Mouse (Mus musculus): ENCODE measurements around the gene Hist1h4i. TPM values are rescaled to one million over a fixed set of nuclear protein-coding genes. Genes with fewer than 3 reads are reported as not detected.
"Not testable (repeated sequence)": the region's sequence is repeated elsewhere in the genome, so short reads cannot be mapped to it uniquely, and the experiment has no call there.

Hist1h4i gene
- polyA plus RNA-seq, 1 experiment from 2014 or later, result 11.8 TPM

GRCm38 (mm10) chr13:22039951-22040463, 1.2 kb downstream of the Hist1h4i start:
- Histone ChIP-seq H3K4me3 (ENCODE audit: low read depth, low read length) (peak overlapping the region; percentile 42), H3K36me3 (ENCODE audit: control insufficient read depth, insufficient read depth, low read length) (no peaks in the 10 kb centered on the region), H3K4me2 (ENCODE audit: low read depth, low read length) (peak overlapping the region; percentile 61), H3K27me3 (replicated peaks; ENCODE audit: control insufficient read depth, insufficient read depth, low read length) (no peaks in the 10 kb centered on the region), H3K27ac (replicated peaks; ENCODE audit: low read depth, low read length) (peak overlapping the region; percentile 92), H3K4me1 (ENCODE audit: control insufficient read depth, insufficient read depth, low read length) (peaks cover 30% of the 10 kb centered on the region), H3K9ac (ENCODE audit: low read depth, low read length) (peak overlapping the region; percentile 63), H3K9me3 (ENCODE audit: control insufficient read depth, low read length) (no peaks in the 10 kb centered on the region)
- DNase-seq (ENCODE audit: low spot score) (no peak), ATAC-seq (ENCODE audit: low read depth) (no peak)
- WGBS, result 7% methylated on average over 2 of the region's 2 CpGs

DNA sequence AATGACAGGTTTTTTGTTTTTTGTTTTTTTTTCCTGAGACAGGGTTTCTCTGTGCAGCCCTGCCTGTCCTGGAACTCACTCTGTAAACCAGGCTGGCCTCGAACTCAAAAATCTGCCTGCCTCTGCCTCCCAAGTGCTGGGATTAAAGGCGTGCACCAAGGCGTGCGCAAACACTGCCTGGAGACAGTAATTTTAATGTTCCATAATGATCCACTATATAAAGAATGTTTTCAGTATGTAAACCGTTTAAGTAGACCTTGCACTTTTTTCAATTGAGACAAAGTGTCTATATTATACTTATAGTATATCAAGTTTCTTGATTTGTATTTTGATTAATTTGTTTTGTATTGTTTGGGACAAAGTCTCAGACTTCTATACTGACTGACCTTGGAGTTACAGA, 1.8 kb downstream of the Hist1h4i start:
- Histone ChIP-seq H3K4me1 (ENCODE audit: control insufficient read depth, insufficient read depth, low read length) (peaks cover 29% of the 10 kb centered on the region), H3K4me2 (ENCODE audit: low read depth, low read length) (peak overlapping the region; percentile 61)

DNA sequence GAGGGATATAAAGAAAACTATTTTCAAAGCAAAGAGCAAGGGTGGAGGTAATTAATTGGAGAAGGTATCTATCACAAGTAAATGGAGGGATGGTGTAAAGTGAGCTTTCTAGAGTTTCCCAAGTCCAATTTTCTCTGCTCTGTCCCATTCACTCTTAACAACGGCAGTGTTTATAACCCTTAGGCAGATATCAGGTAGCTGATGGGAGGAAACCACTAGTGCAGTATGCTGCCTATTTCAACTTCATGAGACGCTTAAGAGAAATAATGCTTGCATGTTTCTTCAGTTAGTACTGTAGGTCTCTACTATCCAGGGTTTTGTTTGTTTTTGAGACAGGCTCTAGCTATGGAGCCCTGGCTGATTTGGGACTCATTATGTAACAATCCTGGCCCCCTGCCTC, 3.7 kb downstream of the Hist1h4i start:
- Histone ChIP-seq H3K4me2 (ENCODE audit: low read depth, low read length) (no peak overlapping the region), H3K4me1 (ENCODE audit: control insufficient read depth, insufficient read depth, low read length) (peaks cover 28% of the 10 kb centered on the region), H3K9me3 (ENCODE audit: control insufficient read depth, low read length) (no peaks in the 10 kb centered on the region), H3K27ac (replicated peaks; ENCODE audit: low read depth, low read length) (peak overlapping the region; percentile 29; the same call in 1 of the 2 replicates), H3K4me3 (ENCODE audit: low read depth, low read length) (no peak overlapping the region), H3K9ac (ENCODE audit: low read depth, low read length) (no peak overlapping the region), H3K27me3 (replicated peaks; ENCODE audit: control insufficient read depth, insufficient read depth, low read length) (no peaks in the 10 kb centered on the region), H3K36me3 (ENCODE audit: control insufficient read depth, insufficient read depth, low read length) (no peaks in the 10 kb centered on the region)
- DNase-seq (ENCODE audit: low spot score) (no peak), ATAC-seq (ENCODE audit: low read depth) (no peak)
- 54% methylated on average over 2 of the region's 2 CpGs for WGBS

More for the DNA sequence above, 1.8 kb downstream of the Hist1h4i start:
- Histone ChIP-seq H3K36me3 (ENCODE audit: control insufficient read depth, insufficient read depth, low read length) (no peaks in the 10 kb centered on the region), H3K9me3 (ENCODE audit: control insufficient read depth, low read length) (no peaks in the 10 kb centered on the region), H3K4me3 (ENCODE audit: low read depth, low read length) (no peak overlapping the region), H3K9ac (ENCODE audit: low read depth, low read length) (no peak overlapping the region), H3K27ac (replicated peaks; ENCODE audit: low read depth, low read length) (peak overlapping the region; percentile 92), H3K27me3 (replicated peaks; ENCODE audit: control insufficient read depth, insufficient read depth, low read length) (no peaks in the 10 kb centered on the region)
- 59% methylated on average over 5 of the region's 5 CpGs for WGBS
- ATAC-seq (ENCODE audit: low read depth), result no peak
- no peak for DNase-seq (ENCODE audit: low spot score)

- WGBS, result 43% methylated on average over 3 of the region's 3 CpGs
- Histone ChIP-seq H3K9me3 (ENCODE audit: control insufficient read depth, low read length) (no peaks in the 10 kb centered on the region), H3K36me3 (ENCODE audit: control insufficient read depth, insufficient read depth, low read length) (no peaks in the 10 kb centered on the region), H3K4me2 (ENCODE audit: low read depth, low read length) (peak overlapping the region; percentile 64), H3K4me1 (ENCODE audit: control insufficient read depth, insufficient read depth, low read length) (peaks cover 25% of the 10 kb centered on the region), H3K4me3 (ENCODE audit: low read depth, low read length) (peak overlapping the region; percentile 41), H3K27ac (replicated peaks; ENCODE audit: low read depth, low read length) (peak overlapping the region; percentile 88), H3K9ac (ENCODE audit: low read depth, low read length) (peak overlapping the region; percentile 66; the same call in 1 of the 2 replicates), H3K27me3 (replicated peaks; ENCODE audit: control insufficient read depth, insufficient read depth, low read length) (no peaks in the 10 kb centered on the region)
- DNase-seq (ENCODE audit: low spot score), result no peak
- ATAC-seq (ENCODE audit: low read depth), result no peak
Measured at GRCm38 (mm10) chr13:22036986-22037385, 4.2 kb downstream of the Hist1h4i start.

DNA sequence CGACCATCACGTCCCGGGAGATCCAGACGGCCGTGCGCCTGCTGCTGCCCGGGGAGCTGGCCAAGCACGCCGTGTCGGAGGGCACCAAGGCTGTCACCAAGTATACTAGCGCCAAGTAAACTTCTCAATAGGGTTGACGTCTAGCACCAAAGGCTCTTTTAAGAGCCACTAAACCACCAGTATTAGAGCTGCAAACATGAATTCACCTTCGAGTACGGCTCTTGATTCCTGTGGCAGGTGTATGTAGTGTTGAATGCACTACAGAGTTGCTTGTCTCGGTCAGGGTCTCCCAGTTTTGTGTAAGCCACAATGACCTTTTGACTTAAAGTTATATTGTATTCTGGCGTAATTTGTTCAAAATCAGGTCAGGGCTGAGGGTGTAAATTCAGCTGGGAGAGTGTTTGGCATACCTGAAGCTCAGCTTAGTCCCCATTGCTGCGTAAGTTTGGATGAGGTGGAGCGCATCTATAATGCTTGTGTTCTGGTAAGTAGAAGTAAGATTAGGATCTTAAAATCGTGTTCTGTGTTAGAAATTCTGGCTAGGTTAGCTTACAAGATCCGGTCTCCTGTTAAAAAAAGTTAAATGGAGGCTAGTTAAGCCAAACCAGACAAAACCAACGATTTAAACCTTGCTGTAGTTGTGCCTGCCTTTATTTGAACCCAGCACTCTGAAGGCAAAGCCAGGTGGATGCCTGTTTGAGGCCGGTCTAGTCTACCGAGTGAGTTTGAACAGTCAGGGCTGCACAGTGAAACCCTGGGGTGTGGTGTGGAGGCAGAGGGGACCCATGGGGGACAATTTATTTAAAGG, 4.8 kb downstream of the Hist1h4i start:
- peak overlapping the region; percentile 66 for H3K9ac ChIP-seq (ENCODE audit: low read depth, low read length)
- DNase-seq (ENCODE audit: low spot score) (no peak), ATAC-seq (ENCODE audit: low read depth) (0 out of 2 replicates have a peak, but pooled peaks have one; percentile 1)
- no peaks in the 10 kb centered on the region for H3K9me3 ChIP-seq (ENCODE audit: control insufficient read depth, low read length)
- peaks cover 20% of the 10 kb centered on the region for H3K4me1 ChIP-seq (ENCODE audit: control insufficient read depth, insufficient read depth, low read length)
- 2% methylated on average over 14 of the region's 23 CpGs for WGBS
- H3K4me2 ChIP-seq (ENCODE audit: low read depth, low read length), result peak overlapping the region; percentile 64
- H3K36me3 ChIP-seq (ENCODE audit: control insufficient read depth, insufficient read depth, low read length), result no peaks in the 10 kb centered on the region
- H3K27me3 ChIP-seq (replicated peaks; ENCODE audit: control insufficient read depth, insufficient read depth, low read length), result no peaks in the 10 kb centered on the region
- peak overlapping the region; percentile 88 for H3K27ac ChIP-seq (replicated peaks; ENCODE audit: low read depth, low read length)
- peak overlapping the region; percentile 41 for H3K4me3 ChIP-seq (ENCODE audit: low read depth, low read length)

DNA sequence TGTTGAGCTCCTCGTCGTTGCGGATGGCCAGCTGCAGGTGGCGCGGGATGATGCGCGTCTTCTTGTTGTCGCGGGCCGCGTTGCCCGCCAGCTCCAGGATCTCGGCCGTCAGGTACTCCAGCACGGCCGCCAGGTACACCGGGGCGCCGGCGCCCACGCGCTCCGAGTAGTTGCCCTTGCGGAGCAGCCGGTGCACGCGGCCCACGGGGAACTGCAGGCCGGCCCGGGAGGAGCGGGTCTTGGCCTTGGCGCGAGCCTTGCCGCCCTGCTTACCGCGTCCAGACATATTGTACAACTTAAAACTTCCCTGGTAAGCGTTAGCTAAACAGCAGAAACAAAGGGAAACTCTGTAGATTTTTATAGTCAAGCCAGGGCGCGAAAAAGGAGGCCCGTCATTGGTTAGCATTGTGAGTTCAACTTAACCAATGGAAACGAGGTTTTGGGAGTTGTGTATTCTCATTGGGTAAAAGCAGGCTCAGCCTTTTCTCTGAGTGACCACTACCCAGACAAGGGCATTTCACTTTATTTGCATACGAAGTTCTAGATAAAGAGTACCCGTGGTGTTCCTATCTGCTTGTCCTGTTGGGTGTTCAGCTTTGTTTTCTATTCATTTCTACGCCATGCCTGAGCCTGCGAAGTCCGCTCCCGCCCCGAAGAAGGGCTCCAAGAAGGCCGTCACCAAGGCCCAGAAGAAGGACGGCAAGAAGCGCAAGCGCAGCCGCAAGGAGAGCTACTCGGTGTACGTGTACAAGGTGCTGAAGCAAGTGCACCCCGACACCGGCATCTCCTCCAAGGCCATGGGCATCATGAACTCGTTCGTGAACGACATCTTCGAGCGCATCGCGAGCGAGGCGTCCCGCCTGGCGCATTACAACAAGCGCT, 5.7 kb downstream of the Hist1h4i start, which contains the start of the genes Hist1h2ah and Hist1h2bk:
Gene Hist1h2ah, minus strand, starts transcription at position 302 of the 882 bp plus-strand sequence.
Gene Hist1h2bk, plus strand, starts transcription at position 604 of the 882 bp plus-strand sequence.
- H3K4me3 ChIP-seq (ENCODE audit: low read depth, low read length), result peak within 1 kb of the TSS; percentile 41
- DNase-seq (ENCODE audit: low spot score) (peak; percentile 99), ATAC-seq (ENCODE audit: low read depth) (peak; percentile 97)
- not testable (repeated sequence) for H3K27me3 ChIP-seq (replicated peaks; ENCODE audit: control insufficient read depth, insufficient read depth, low read length); H3K36me3 ChIP-seq (ENCODE audit: control insufficient read depth, insufficient read depth, low read length); H3K9me3 ChIP-seq (ENCODE audit: control insufficient read depth, low read length)
- peak within 1 kb of the TSS; percentile 64 for H3K4me2 ChIP-seq (ENCODE audit: low read depth, low read length)
- WGBS, result 0% methylated on average over 20 of the region's 69 CpGs
- peak within 1 kb of the TSS; percentile 88 for H3K27ac ChIP-seq (replicated peaks; ENCODE audit: low read depth, low read length)
- peak within 1 kb of the TSS; percentile 72 for H3K9ac ChIP-seq (ENCODE audit: low read depth, low read length)
- peaks cover 18% of the 10 kb centered on the region for H3K4me1 ChIP-seq (ENCODE audit: control insufficient read depth, insufficient read depth, low read length)

DNA sequence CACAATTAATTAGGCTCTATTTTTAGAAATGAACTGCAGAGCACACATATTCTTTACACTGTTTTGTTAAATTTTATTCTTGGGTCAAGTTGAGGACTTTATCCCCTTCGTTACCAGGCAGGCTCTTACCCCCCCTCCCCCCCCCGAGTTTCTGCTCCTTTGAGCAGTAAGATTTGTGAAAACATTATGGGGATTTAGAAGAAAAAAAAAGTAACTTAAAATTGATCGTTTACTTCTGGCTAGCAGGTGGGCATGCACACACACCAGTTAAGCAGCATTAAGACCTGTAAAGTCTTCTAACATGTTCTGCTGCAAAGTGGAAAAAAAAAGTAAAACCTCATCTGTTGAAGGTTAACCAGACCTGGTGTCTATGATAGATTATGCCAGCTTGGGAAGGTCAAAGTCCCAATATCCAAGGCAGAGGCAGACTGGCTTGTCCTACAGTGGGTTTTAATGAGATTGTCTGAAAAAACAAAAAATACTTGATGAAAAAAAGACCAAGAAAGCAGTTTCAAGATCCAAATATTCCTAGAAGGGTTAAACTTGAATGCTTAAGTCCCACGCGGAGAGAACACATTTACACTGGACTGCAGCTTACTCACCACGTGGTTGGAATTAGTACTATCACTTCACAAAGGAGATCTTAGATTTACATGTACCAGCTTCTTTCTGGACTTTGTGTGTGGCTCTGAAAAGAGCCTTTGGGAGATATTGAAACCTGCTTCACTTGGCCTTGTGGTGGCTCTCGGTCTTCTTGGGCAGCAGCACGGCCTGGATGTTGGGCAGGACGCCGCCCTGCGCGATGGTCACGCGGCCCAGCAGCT, 6.5 kb downstream of the Hist1h4i start:
- Histone ChIP-seq H3K9ac (ENCODE audit: low read depth, low read length) (peak overlapping the region; percentile 72), H3K4me3 (ENCODE audit: low read depth, low read length) (peak overlapping the region; percentile 41), H3K9me3 (ENCODE audit: control insufficient read depth, low read length) (no peaks in the 10 kb centered on the region), H3K27ac (replicated peaks; ENCODE audit: low read depth, low read length) (peak overlapping the region; percentile 83), H3K4me1 (ENCODE audit: control insufficient read depth, insufficient read depth, low read length) (peaks cover 10% of the 10 kb centered on the region; the same call in 1 of the 2 replicates), H3K4me2 (ENCODE audit: low read depth, low read length) (peak overlapping the region; percentile 64), H3K27me3 (replicated peaks; ENCODE audit: control insufficient read depth, insufficient read depth, low read length) (no peaks in the 10 kb centered on the region), H3K36me3 (ENCODE audit: control insufficient read depth, insufficient read depth, low read length) (no peaks in the 10 kb centered on the region)
- WGBS, result under 1% methylated on average over 9 of the region's 14 CpGs
- DNase-seq (ENCODE audit: low spot score), result no peak
- ATAC-seq (ENCODE audit: low read depth), result no peak
